Mouse (Mus musculus): ENCODE measurements around the gene Tac4. TPM values are rescaled to one million over a fixed set of nuclear protein-coding genes. Genes with fewer than 3 reads are reported as not detected.

The Tac4 gene
- polyA plus RNA-seq, 1 experiment from 2014 or later = not detected

- Histone ChIP-seq H3K9me3 (replicated peaks) (peaks cover 9% of the 10 kb centered on the region), H3K27me3 (ENCODE audit: low read depth, poor library complexity, severe bottlenecking) (peaks cover 16% of the 10 kb centered on the region), H3K27ac (replicated peaks) (no peak overlapping the region), H3K4me3 (no peak overlapping the region), H3K36me3 (no peaks in the 10 kb centered on the region), H3K4me1 (peaks cover 25% of the 10 kb centered on the region)
- WGBS = 77% methylated on average over 7 of the region's 7 CpGs
- no peak for DNase-seq (ENCODE audit: low spot score)
Measured at GRCm38 (mm10) chr11:95245456-95245855, 15.9 kb upstream of the Tac4 start.

DNA sequence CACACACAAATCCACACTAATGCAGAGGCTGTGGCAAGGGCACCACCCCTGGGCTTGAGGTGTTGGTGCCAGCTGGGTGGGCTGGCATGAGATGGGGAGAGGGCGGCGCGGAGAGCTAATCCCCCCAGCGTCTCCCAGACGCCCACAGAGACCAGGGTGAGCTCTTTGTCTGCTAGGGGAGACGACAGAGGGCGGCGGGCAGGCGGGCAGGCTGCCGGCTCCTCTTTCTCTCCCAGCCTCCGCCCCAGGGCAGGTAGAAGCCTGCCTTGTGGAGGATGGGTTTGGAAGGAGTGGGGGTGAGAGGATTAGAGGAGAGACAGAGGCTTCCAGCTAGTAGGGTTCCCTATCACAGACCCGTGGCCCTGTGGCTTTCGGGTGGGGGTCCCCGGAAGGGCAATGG, 14.3 kb upstream of the Tac4 start:
- no peak for DNase-seq (ENCODE audit: low spot score)
- Histone ChIP-seq H3K4me1 (peaks cover 27% of the 10 kb centered on the region), H3K27me3 (ENCODE audit: low read depth, poor library complexity, severe bottlenecking) (peaks cover 26% of the 10 kb centered on the region), H3K4me3 (no peak overlapping the region), H3K9me3 (replicated peaks) (peaks cover 9% of the 10 kb centered on the region), H3K36me3 (no peaks in the 10 kb centered on the region), H3K27ac (replicated peaks) (peak overlapping the region; percentile 50; the same call in 1 of the 2 replicates)
- WGBS = 38% methylated on average over 14 of the region's 14 CpGs

DNA sequence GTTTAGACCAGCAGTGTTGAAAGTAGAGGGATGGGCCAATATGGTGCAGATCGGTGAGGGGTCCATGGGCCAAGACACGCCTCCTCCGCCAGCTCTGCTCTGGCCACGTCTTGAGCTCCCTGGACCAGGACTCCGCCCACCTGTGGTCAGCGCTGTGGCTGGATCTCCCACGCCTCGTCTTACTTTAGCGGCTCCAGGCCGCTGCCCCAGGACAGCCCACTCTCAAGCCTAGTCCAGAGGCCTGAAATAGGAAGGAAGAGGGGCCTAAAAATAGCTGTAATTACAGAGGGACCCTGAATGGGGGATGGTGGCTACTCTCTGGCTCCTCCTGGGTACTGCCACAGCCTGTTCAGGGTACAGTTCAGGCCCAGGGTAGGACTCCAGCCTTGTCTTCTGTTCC, 11.2 kb upstream of the Tac4 start:
- H3K27ac ChIP-seq (replicated peaks) = 0 out of 2 replicates have a peak overlapping the region, but pooled peaks have one; percentile 5

DNA sequence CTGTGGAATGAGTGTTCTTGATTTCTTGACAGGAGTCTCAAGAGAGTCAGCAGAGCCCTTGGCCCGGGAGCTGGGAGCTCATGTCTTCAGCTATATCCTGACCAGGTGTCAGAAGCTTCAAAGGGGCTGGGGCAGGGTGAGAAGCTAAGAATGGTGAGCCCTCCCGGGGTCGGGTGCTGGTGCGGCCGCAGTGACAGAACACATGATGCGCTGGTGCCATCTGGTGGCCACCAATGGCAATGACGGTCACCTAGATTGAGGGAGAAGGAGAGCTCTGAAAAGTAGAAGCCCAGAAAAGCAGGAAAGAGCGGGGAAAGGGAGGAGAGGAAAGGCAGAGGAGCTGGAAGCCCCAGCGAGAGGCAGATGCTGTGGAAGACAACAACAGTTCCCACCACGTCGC, 10.0 kb upstream of the Tac4 start:
- Histone ChIP-seq H3K4me1 (peaks cover 18% of the 10 kb centered on the region), H3K36me3 (no peaks in the 10 kb centered on the region), H3K27ac (replicated peaks) (no peak overlapping the region), H3K27me3 (ENCODE audit: low read depth, poor library complexity, severe bottlenecking) (peaks cover 34% of the 10 kb centered on the region), H3K4me3 (no peak overlapping the region), H3K9me3 (replicated peaks) (peaks cover 9% of the 10 kb centered on the region)
- 4% methylated on average over 11 of the region's 11 CpGs for WGBS
- DNase-seq (ENCODE audit: low spot score) = peak; percentile 81

More for the DNA sequence above, 11.2 kb upstream of the Tac4 start:
- Histone ChIP-seq H3K27me3 (ENCODE audit: low read depth, poor library complexity, severe bottlenecking) (peaks cover 37% of the 10 kb centered on the region), H3K36me3 (no peaks in the 10 kb centered on the region), H3K9me3 (replicated peaks) (peaks cover 9% of the 10 kb centered on the region), H3K4me1 (peaks cover 23% of the 10 kb centered on the region), H3K4me3 (no peak overlapping the region)
- 44% methylated on average over 10 of the region's 10 CpGs for WGBS
- no peak for DNase-seq (ENCODE audit: low spot score)

DNA sequence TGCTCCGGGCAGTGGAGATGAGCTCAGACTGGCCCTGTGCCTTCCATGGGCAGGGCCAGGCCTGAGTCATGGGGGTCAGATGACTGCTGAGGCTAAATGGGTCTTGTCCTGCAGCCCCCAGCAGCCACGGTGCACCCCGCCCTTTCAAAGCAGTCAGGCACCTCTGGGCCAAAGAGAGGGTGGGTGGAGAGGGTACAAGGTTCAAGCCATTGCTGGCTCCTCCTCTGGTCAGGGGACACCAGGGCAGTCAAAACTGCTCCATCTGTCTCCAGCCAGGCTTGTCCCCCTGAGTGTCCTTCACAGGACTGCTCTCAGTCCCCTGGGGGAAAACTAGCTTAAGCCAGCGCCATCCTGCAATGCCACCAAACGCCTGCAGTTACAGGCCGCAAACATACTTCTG, 9.2 kb upstream of the Tac4 start:
- WGBS = 78% methylated on average over 6 of the region's 6 CpGs
- peaks cover 38% of the 10 kb centered on the region for H3K27me3 ChIP-seq (ENCODE audit: low read depth, poor library complexity, severe bottlenecking)
- no peak overlapping the region for H3K4me3 ChIP-seq
- H3K4me1 ChIP-seq = peaks cover 11% of the 10 kb centered on the region
- H3K36me3 ChIP-seq = no peaks in the 10 kb centered on the region
- peaks cover 9% of the 10 kb centered on the region for H3K9me3 ChIP-seq (replicated peaks)
- DNase-seq (ENCODE audit: low spot score) = no peak
- H3K27ac ChIP-seq (replicated peaks) = no peak overlapping the region; the same call in 1 of the 2 replicates

DNA sequence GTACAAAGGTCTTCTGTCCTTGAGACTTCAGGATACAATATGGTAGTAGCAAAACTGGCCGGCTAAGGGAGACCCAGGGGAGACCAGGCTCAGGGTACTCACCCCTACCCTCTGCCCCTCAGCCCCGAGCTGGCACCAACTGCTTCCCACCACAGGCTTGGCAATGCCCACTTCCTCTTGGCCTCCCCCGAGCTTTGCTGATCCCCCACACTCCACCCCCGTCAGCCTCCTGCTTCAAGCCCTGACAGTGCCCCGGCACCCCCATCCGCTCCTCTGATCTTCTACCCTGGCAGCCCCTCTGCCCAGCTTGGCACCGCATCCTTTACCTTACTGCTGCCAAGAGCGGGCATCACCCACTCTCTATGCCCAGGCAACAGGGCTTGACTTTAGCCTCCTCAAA, 7.2 kb upstream of the Tac4 start:
- WGBS = 90% methylated on average over 8 of the region's 8 CpGs
- Histone ChIP-seq H3K4me1 (peaks cover 18% of the 10 kb centered on the region), H3K27ac (replicated peaks) (no peak overlapping the region), H3K27me3 (ENCODE audit: low read depth, poor library complexity, severe bottlenecking) (peaks cover 41% of the 10 kb centered on the region), H3K36me3 (no peaks in the 10 kb centered on the region), H3K4me3 (no peak overlapping the region), H3K9me3 (replicated peaks) (no peaks in the 10 kb centered on the region)
- no peak for DNase-seq (ENCODE audit: low spot score)

DNA sequence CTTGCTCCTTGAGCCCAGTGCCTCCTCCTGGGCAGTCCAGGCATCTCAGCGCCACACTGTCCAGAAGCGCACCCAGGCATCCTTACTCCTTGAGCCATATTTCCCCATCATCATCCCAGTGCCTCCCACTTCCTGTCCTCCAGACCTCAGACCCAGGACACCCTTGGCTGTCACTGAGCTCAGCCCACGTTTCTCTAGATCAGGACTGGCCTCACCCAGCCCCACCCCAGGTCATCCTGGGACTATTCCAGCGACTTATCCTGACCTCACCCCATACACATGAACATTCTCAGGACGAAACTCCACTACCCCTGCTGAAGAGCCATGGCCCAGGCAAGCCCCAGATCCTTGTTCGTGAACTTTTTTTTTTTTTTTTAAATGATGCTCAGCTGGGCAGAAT, 5.6 kb upstream of the Tac4 start:
- Histone ChIP-seq H3K27me3 (ENCODE audit: low read depth, poor library complexity, severe bottlenecking) (peaks cover 45% of the 10 kb centered on the region), H3K4me1 (peaks cover 20% of the 10 kb centered on the region), H3K36me3 (no peaks in the 10 kb centered on the region), H3K9me3 (replicated peaks) (no peaks in the 10 kb centered on the region), H3K4me3 (no peak overlapping the region), H3K27ac (replicated peaks) (no peak overlapping the region)
- 80% methylated on average over 6 of the region's 6 CpGs for WGBS
- no peak for DNase-seq (ENCODE audit: low spot score)

GRCm38 (mm10) chr11:95257930-95258329, 3.4 kb upstream of the Tac4 start:
- no peaks in the 10 kb centered on the region for H3K9me3 ChIP-seq (replicated peaks)
- H3K4me3 ChIP-seq = no peak overlapping the region
- no peak overlapping the region for H3K27ac ChIP-seq (replicated peaks)
- DNase-seq (ENCODE audit: low spot score) = no peak
- WGBS = 58% methylated on average over 4 of the region's 4 CpGs
- H3K27me3 ChIP-seq (ENCODE audit: low read depth, poor library complexity, severe bottlenecking) = peaks cover 42% of the 10 kb centered on the region
- peaks cover 19% of the 10 kb centered on the region for H3K4me1 ChIP-seq
- H3K36me3 ChIP-seq = no peaks in the 10 kb centered on the region

- Histone ChIP-seq H3K9me3 (replicated peaks) (no peaks in the 10 kb centered on the region), H3K4me1 (peaks cover 24% of the 10 kb centered on the region), H3K27me3 (ENCODE audit: low read depth, poor library complexity, severe bottlenecking) (peaks cover 42% of the 10 kb centered on the region), H3K27ac (replicated peaks) (peak overlapping the region; percentile 85), H3K4me3 (peak overlapping the region; percentile 64), H3K36me3 (no peaks in the 10 kb centered on the region)
- under 1% methylated on average over 26 of the region's 26 CpGs for WGBS
- DNase-seq (ENCODE audit: low spot score) = peak; percentile 85
Measured at GRCm38 (mm10) chr11:95258490-95258889, 2.8 kb upstream of the Tac4 start.

GRCm38 (mm10) chr11:95259088-95259849, 2.1 kb upstream of the Tac4 start:
- WGBS = under 1% methylated on average over 73 of the region's 73 CpGs
- peak overlapping the region; percentile 85 for H3K27ac ChIP-seq (replicated peaks)
- no peaks in the 10 kb centered on the region for H3K36me3 ChIP-seq

GRCm38 (mm10) chr11:95263816-95264454, 2.6 kb downstream of the Tac4 start:
- peak overlapping the region; percentile 20; the same call in 1 of the 2 replicates for H3K4me3 ChIP-seq
- H3K27ac ChIP-seq (replicated peaks) = peak overlapping the region; percentile 81
- H3K9me3 ChIP-seq (replicated peaks) = no peaks in the 10 kb centered on the region
- H3K36me3 ChIP-seq = peaks cover 6% of the 10 kb centered on the region
- H3K27me3 ChIP-seq (ENCODE audit: low read depth, poor library complexity, severe bottlenecking) = peaks cover 21% of the 10 kb centered on the region; the same call in 1 of the 2 replicates
- DNase-seq (ENCODE audit: low spot score) = peak; percentile 53
- peaks cover 49% of the 10 kb centered on the region for H3K4me1 ChIP-seq
- 12% methylated on average over 11 of the region's 11 CpGs for WGBS

More at GRCm38 (mm10) chr11:95259088-95259849, 2.1 kb upstream of the Tac4 start:
- peaks cover 39% of the 10 kb centered on the region for H3K27me3 ChIP-seq (ENCODE audit: low read depth, poor library complexity, severe bottlenecking)
- peak; percentile 94 for DNase-seq (ENCODE audit: low spot score)
- H3K4me3 ChIP-seq = peak overlapping the region; percentile 64
- peaks cover 32% of the 10 kb centered on the region for H3K4me1 ChIP-seq
- no peaks in the 10 kb centered on the region for H3K9me3 ChIP-seq (replicated peaks)

DNA sequence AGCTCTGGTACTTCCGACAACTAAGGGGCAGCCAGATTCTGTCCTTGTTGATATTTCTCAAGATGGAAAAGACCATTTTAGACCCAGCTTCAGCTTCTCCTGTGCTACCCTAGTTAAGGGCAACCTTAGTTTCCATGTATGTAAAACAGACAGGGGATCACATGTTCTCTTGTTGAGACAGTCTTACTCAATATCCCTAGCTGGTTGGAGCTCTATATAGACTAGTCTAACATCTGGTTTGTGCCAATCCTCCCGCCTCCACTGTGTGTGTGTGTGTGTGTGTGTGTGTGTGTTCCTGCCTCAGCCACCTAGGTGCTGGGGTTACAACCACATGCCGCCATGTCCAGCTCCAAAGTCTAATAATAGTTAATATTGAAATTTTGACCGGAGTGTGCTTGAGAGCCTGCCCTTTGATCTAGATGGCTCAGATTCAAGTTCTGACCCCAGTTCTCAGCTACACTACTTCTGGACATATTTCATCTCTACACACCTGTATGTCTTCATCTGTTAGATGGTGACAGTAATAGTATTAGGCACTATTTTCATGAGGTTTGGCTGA, 3.2 kb downstream of the Tac4 start:
- Histone ChIP-seq H3K36me3 (peaks cover 12% of the 10 kb centered on the region), H3K4me1 (peaks cover 43% of the 10 kb centered on the region), H3K27ac (replicated peaks) (peak overlapping the region; percentile 81), H3K4me3 (peak overlapping the region; percentile 20; the same call in 1 of the 2 replicates), H3K27me3 (ENCODE audit: low read depth, poor library complexity, severe bottlenecking) (peaks cover 20% of the 10 kb centered on the region; the same call in 1 of the 2 replicates), H3K9me3 (replicated peaks) (no peaks in the 10 kb centered on the region)
- WGBS = 56% methylated on average over 4 of the region's 4 CpGs
- DNase-seq (ENCODE audit: low spot score) = no peak

Data from midbrain, embryonic 10.5 days (tissue).